Mouse (Mus musculus) heart, adult 2 months (tissue): Measurements from ENCODE around the gene Cenph. TPM values are rescaled to one million over a fixed set of nuclear protein-coding genes. Genes with fewer than 3 reads are reported as not detected.

Experiments used
- DNase-seq, 2 experiments: peaks; one replicate each; pipeline ENCODE4 v3.0.0; 2021
- H3K27ac ChIP-seq: fragments of 200-600 bp; 2 replicates; pipeline ENCODE4 v1.8.1; 2022
- H3K27me3 ChIP-seq: fragments of 200-500 bp; 2 replicates; pipeline ENCODE4 v1.6.1; 2012; ENCODE audit warnings: mild to moderate bottlenecking, low read length, inconsistent platforms, mixed read lengths; ENCODE audit not compliant: control insufficient read depth, insufficient read depth
- H3K36me3 ChIP-seq: fragments of 200-500 bp; 2 replicates; pipeline ENCODE4 v1.6.1; 2012; ENCODE audit warnings: low read length, inconsistent platforms; ENCODE audit not compliant: control insufficient read depth, insufficient read depth
- H3K4me1 ChIP-seq: fragments of 200-500 bp; 2 replicates; pipeline ENCODE4 v1.6.1; 2011; ENCODE audit warnings: low read length; ENCODE audit not compliant: control insufficient read depth, insufficient read depth
- H3K4me3 ChIP-seq: fragments of 200-600 bp; 2 replicates; pipeline ENCODE4 v1.8.1; 2022
- H3K79me2 ChIP-seq: fragments of 200-500 bp; replicated peaks from 2 replicates; pipeline ENCODE4 v1.6.1; 2012; ENCODE audit warnings: mild to moderate bottlenecking, inconsistent platforms, low read length, moderate library complexity, mixed read lengths; ENCODE audit not compliant: control insufficient read depth, insufficient read depth
- H3K9ac ChIP-seq: fragments of 200-500 bp; 2 replicates; pipeline ENCODE4 v1.6.1; 2012; ENCODE audit warnings: low read depth, mild to moderate bottlenecking, control low read depth, inconsistent platforms, low read length, mixed read lengths
- CTCF ChIP-seq: fragments of 200-600 bp; IDR thresholded peaks from 2 replicates; pipeline ENCODE4 v1.8.1; 2022; ENCODE audit warnings: antibody characterized with exemption, mild to moderate bottlenecking, moderate library complexity
- EP300 ChIP-seq: fragments of 200-500 bp; IDR thresholded peaks from 2 replicates; pipeline ENCODE4 v1.6.1; 2011; ENCODE audit warnings: low read depth, low read length, control low read depth; ENCODE audit not compliant: insufficient read depth
- POLR2A ChIP-seq: fragments of 200-500 bp; IDR thresholded peaks from 2 replicates; pipeline ENCODE4 v1.6.1; 2011; ENCODE audit warnings: mild to moderate bottlenecking, low read depth, low read length, control low read depth; ENCODE audit not compliant: insufficient read depth
- WGBS: fragments of 180-500 bp; shearing (Covaris S2); methylation state at CpG from one replicate; pipeline ENCODE4 v1.1.7; 2018; 5-methylcytosine and 5-hydroxymethylcytosine counted together
- intact Hi-C: fragments of 180-260 bp; cut with DNase I; formaldehyde crosslinking; loops from one replicate; pipeline ENCODE4 v1.15.1; 2025
- polyA plus RNA-seq: library from polyadenylated mRNA; depleted of rRNA; stranded (reverse); fragments of >200 nt; gene quantifications from 2 replicates; pipeline ENCODE4 v1.2.3, GENCODE M21; 2012
- total RNA-seq, 2 experiments: library from RNA; stranded (reverse); gene quantifications; 2 replicates each; pipeline ENCODE4 v1.2.3; 2021

The Cenph gene
- total and polyA plus RNA-seq, 3 experiments = 0.08 to 0.23 TPM; not detected in 1

DNA sequence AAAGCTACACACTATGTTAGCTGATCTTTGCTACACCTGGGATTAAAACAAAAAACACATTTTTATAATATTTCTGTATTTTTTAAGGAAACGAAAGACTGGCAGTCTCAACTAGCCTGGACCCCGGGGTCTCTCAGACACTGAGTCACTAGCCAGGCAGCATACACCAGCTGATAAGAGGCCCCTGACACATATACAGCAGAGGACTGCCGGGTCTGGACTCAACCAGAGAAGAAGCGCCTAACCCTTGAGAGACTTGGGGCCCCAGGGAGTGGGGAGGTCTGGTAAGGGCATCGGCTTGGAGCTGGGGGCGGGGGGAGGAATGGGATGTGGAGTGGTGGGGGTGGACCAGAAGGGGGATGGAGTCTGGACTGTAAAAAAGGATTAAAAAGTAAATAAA lies 22.7 kb downstream of the Cenph start:
- no peak for DNase-seq
- TF ChIP-seq POLR2A (no peak), CTCF (no peak), EP300 (no peak)
- H3K27ac ChIP-seq = no peak overlapping the region
- 65% methylated on average over 6 of the region's 6 CpGs for WGBS
- peaks cover 1% of the 10 kb centered on the region; the same call in 1 of the 2 replicates for H3K4me1 ChIP-seq
- no peak overlapping the region for H3K4me3 ChIP-seq
- H3K36me3 ChIP-seq = no peaks in the 10 kb centered on the region
- H3K27me3 ChIP-seq = no peaks in the 10 kb centered on the region
- H3K79me2 ChIP-seq = no peaks in the 10 kb centered on the region
- intact Hi-C loops = no loop called here
- no peak overlapping the region for H3K9ac ChIP-seq

GRCm38 (mm10) chr13:100752529-100752928 lies 23.2 kb downstream of the Cenph start:
- intact Hi-C loops = no loop called here
- WGBS = 67% methylated on average over 8 of the region's 8 CpGs
- Histone ChIP-seq H3K36me3 (no peaks in the 10 kb centered on the region), H3K27me3 (no peaks in the 10 kb centered on the region), H3K4me1 (peaks cover 1% of the 10 kb centered on the region; the same call in 1 of the 2 replicates), H3K4me3 (no peak overlapping the region), H3K79me2 (no peaks in the 10 kb centered on the region), H3K27ac (no peak overlapping the region), H3K9ac (no peak overlapping the region)
- no peak for TF ChIP-seq CTCF
- TF ChIP-seq EP300 = no peak
- TF ChIP-seq POLR2A = no peak
- DNase-seq = no peak

- no peak overlapping the region for H3K27ac ChIP-seq
- intact Hi-C loops = no loop called here
- H3K79me2 ChIP-seq = no peaks in the 10 kb centered on the region
- no peak overlapping the region for H3K9ac ChIP-seq
- H3K36me3 ChIP-seq = no peaks in the 10 kb centered on the region
- H3K4me1 ChIP-seq = peaks cover 1% of the 10 kb centered on the region; the same call in 1 of the 2 replicates
- WGBS = 80% methylated on average over 3 of the region's 3 CpGs
- no peak for DNase-seq
- no peak overlapping the region for H3K4me3 ChIP-seq
- no peaks in the 10 kb centered on the region for H3K27me3 ChIP-seq
- TF ChIP-seq POLR2A (no peak), CTCF (no peak), EP300 (no peak)
Measured at GRCm38 (mm10) chr13:100751402-100751801, 24.3 kb downstream of the Cenph start.

DNA sequence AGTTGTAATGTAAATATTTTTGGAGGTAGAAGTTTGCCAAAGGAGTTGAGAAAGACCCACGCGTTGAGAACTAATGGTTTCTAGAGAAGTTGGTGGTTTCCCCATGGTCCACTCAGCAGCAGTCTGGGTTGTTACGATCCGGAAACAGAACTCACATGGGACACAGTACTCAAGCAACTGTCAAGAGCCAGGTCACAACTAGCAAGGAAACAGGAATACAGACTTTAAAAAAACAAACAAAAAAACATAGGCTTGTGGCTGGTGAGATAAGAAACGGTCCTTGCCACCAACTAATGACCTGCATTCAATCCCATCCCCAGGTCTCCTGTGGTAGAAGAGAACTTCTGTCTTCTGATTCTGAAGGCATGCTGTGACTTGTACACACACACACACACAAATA lies 24.9 kb downstream of the Cenph start:
- no peak overlapping the region for H3K9ac ChIP-seq

GRCm38 (mm10) chr13:100748638-100749037 lies 27.1 kb downstream of the Cenph start:
- DNase-seq = no peak
- no peak for TF ChIP-seq POLR2A
- no peak for TF ChIP-seq EP300
- TF ChIP-seq CTCF = no peak
- H3K27me3 ChIP-seq = no peaks in the 10 kb centered on the region
- no peak overlapping the region for H3K27ac ChIP-seq
- no peaks in the 10 kb centered on the region; the same call in 1 of the 2 replicates for H3K4me1 ChIP-seq
- H3K79me2 ChIP-seq = no peaks in the 10 kb centered on the region
- intact Hi-C loops = no loop called here
- 60% methylated on average over 8 of the region's 8 CpGs for WGBS
- no peaks in the 10 kb centered on the region for H3K36me3 ChIP-seq
- no peak overlapping the region for H3K9ac ChIP-seq
- no peak overlapping the region for H3K4me3 ChIP-seq

More for the DNA sequence above, 24.9 kb downstream of the Cenph start:
- DNase-seq = no peak
- intact Hi-C loops = no loop called here
- TF ChIP-seq CTCF = no peak
- TF ChIP-seq EP300 = no peak
- no peak for TF ChIP-seq POLR2A
- H3K4me1 ChIP-seq = peaks cover 1% of the 10 kb centered on the region; the same call in 1 of the 2 replicates
- H3K79me2 ChIP-seq = no peaks in the 10 kb centered on the region
- H3K36me3 ChIP-seq = no peaks in the 10 kb centered on the region
- WGBS = 48% methylated on average over 5 of the region's 5 CpGs
- no peak overlapping the region for H3K27ac ChIP-seq
- no peaks in the 10 kb centered on the region for H3K27me3 ChIP-seq
- H3K4me3 ChIP-seq = no peak overlapping the region

DNA sequence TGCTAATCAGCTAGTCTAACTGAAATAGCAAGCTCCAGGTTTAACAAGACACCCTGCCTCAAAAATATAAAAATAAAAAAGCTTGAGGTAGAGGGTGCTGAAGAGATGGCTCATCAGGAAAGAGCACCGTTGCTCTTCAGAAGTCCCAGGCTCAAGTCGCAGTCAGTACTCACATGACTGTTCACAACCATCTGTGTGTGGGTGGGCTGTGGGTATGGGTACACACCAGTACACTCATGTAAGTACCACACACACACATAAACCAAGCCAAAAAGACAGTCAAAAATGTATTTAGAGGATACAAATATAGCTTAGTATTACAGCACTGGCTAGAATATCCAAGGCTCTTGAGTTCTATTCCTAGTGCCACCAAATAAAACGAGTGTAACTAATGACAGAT lies 29.6 kb downstream of the Cenph start:
- H3K4me3 ChIP-seq = no peak overlapping the region
- intact Hi-C loops = no loop called here
- 72% methylated on average over 3 of the region's 3 CpGs for WGBS
- H3K27ac ChIP-seq = no peak overlapping the region
- no peaks in the 10 kb centered on the region for H3K27me3 ChIP-seq
- DNase-seq = no peak
- H3K4me1 ChIP-seq = peaks cover 2% of the 10 kb centered on the region
- TF ChIP-seq EP300 (no peak), CTCF (no peak), POLR2A (no peak)
- no peaks in the 10 kb centered on the region for H3K79me2 ChIP-seq
- peaks cover 2% of the 10 kb centered on the region for H3K36me3 ChIP-seq
- no peak overlapping the region for H3K9ac ChIP-seq
